Mouse (Mus musculus): ENCODE data around the gene Iqgap3.

- TF ChIP-seq CTCF (IDR thresholded peaks at IDR 0.05): no peak
- no peak for TF ChIP-seq POLR2A (IDR thresholded peaks at IDR 0.05; ENCODE audit: insufficient read depth, low read depth, low read length)
Observed at GRCm38 (mm10) chr3:88160856-88161255, 79.1 kb downstream of the Iqgap3 start.

Data from heart, adult 2 months (tissue).